Mouse (Mus musculus): ENCODE results near the gene Stk17b.

- TF ChIP-seq CTCF (IDR thresholded peaks at IDR 0.05; ENCODE audit: low read depth, low read length) = no peak
- no peak for TF ChIP-seq GATA1 (IDR thresholded peaks at IDR 0.05; ENCODE audit: borderline replicate concordance, low read length)
- no peak for TF ChIP-seq TAL1 (conservative IDR thresholded peaks at IDR 0.05; ENCODE audit: low read depth, low read length)
- no peak for TF ChIP-seq GATA2 (IDR thresholded peaks at IDR 0.05; ENCODE audit: borderline replicate concordance, low read depth, low read length)
- TF ChIP-seq POLR2AphosphoS5 (IDR thresholded peaks at IDR 0.05; ENCODE audit: insufficient replicate concordance, low read depth, low read length) = no peak
Measured at GRCm38 (mm10) chr1:53728489-53729225, 56.4 kb downstream of the Stk17b start.
